Mouse (Mus musculus) layer of hippocampus, adult 9-10 months (tissue): Measurements from ENCODE around the gene Duoxa1.
"Not testable (repeated sequence)": the region's sequence is repeated elsewhere in the genome, so short reads cannot be mapped to it uniquely, and the experiment has no call there.

Experiments used
- DNase-seq: peaks from one replicate; pipeline ENCODE4 v3.0.0; 2022; ENCODE audit warnings: low spot score

Duoxa1 gene

GRCm38 (mm10) chr2:122330317-122330716, 16.8 kb upstream of the Duoxa1 start:
- DNase-seq: not testable (repeated sequence)

- no peak for DNase-seq
Observed at GRCm38 (mm10) chr2:122327986-122328385, 14.5 kb upstream of the Duoxa1 start.

DNA sequence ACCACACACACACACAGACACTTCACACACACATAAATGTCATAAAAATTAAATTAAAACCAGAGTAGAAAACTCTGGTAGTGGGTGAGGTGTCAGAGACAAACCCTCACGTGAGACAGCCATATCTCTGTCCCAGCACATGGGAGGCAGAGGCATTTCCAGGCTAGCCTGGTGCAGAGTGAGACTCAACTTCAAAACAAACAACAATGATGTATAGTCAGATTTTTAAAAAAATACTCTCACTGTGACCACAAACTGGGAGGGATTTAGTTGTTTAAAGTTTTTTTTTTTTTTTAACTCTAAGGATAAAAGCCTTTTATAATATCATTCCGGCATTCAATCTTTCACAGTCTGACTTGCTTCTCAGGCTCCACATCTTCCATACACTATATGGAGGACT, 11.8 kb upstream of the Duoxa1 start:
- no peak for DNase-seq

DNA sequence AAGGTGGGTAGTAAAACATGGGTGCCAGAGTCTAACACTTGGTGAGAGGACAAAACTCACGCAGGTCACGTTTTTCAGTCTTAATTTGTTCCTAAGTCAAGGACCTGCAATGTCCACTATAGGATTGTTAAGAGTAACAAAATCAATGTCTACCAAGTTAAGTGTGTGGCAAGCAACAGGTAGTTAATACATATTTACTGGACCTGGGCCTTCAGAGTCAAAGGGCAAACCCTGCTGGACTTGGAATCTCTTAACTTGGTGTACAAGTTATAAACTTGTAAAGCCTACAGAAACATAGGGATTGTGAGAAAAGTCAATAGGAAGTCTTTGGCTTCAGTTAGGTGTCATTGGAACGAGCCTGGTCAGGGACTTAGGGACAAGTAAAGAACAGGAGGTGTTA, 11.1 kb upstream of the Duoxa1 start:
- no peak for DNase-seq

DNA sequence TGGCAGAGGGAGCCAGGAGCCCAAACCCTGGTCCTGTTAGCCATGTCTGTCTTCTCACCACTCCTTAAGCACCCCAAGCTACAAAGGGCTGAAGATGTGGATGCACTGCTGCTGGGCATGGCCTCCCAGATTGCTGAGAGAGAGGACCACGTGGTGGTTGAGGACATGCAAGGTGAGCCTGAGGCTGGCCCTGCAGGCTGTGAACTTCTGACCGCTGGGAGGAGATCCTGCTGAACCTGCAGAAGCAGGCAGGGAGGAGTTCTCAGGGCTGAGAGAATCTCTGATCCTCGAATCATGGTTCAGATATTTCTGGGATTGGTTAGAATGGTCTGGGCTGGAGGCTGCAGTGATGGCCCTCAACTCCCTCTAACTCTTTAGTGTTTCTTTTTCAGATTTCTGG, 10.4 kb upstream of the Duoxa1 start:
- DNase-seq: no peak

GRCm38 (mm10) chr2:122317384-122317783, 3.9 kb upstream of the Duoxa1 start:
- no peak for DNase-seq

DNA sequence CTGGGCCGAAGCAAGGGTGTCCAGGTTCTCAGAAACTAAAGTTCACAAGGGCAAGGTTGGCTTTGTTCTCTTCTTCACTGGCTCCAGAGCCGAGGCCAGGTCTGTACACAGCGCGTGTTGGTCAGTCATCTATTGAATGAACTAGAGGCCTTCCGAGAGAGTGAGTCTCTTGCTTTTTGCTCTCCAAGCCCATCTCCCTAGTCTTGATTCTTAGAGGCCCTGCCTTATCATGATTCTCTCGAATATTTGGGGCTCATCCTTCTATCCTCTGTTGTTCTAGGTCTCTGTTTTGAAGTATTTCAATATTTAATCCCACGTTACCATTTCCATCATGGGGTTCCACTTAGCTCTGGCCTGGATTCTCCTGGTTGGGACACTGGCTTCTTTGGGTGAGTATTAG, 1.8 kb upstream of the Duoxa1 start, which contains the start of gene Duox1:
Gene Duox1 (plus strand): TSS at position 301 of the 400 bp plus-strand sequence.
- no peak for DNase-seq

DNA sequence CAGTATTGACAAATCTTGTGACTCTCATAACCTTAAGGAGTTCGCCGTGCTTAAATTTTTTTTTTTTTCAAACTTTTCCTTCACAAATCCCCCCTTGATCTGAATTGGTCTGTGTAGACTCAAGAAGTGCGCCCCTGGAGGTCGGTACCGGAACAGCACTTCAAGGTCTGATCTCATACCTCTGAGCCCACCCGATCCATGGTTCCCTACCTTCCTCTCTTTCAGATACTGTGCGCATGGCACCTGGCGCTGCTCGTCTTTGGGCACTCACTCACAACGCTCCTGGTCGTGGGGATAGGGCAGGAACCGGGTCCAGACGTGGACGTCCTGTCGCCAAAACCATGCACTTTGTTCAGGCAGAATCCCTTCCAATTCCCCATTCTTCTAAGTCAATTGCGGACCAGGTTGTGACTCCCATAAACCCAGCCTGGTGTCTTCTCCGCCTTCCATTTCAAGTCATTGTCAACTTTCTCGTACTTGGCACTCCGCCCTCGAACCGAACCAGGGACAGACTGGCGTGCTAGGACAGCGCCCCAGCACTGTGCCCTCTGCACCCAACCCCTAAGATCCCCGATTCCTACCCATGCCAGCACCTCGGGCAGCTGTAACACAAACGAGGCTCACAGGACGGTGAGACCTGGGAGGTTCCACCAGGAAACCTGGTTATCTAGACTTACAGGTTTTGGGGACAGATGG, 660 bp downstream of the Duoxa1 start:
- no peak for DNase-seq

GRCm38 (mm10) chr2:122311561-122311960, 2.0 kb downstream of the Duoxa1 start:
- DNase-seq: no peak

GRCm38 (mm10) chr2:122309647-122310046, 3.9 kb downstream of the Duoxa1 start:
- no peak for DNase-seq

DNA sequence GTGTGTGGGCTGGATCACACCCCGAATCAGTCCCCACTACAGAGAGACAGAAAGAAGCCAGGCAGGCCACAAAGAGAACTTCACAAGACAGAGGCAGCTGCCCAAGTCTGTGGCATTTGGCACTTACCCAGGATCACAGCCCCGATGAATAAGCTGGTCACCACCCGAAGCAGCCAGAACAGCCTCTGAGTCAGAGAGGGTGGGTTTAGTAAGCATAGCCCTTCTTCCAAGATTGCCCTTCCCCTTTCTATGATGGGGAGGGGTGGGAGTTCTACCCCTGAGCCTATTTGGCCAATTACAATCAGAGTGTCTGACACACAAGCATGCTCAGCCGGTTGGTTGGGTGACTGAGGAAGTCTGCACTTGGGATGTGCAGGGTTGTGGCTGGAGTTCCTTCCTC, 7.3 kb downstream of the Duoxa1 start:
- no peak for DNase-seq

DNA sequence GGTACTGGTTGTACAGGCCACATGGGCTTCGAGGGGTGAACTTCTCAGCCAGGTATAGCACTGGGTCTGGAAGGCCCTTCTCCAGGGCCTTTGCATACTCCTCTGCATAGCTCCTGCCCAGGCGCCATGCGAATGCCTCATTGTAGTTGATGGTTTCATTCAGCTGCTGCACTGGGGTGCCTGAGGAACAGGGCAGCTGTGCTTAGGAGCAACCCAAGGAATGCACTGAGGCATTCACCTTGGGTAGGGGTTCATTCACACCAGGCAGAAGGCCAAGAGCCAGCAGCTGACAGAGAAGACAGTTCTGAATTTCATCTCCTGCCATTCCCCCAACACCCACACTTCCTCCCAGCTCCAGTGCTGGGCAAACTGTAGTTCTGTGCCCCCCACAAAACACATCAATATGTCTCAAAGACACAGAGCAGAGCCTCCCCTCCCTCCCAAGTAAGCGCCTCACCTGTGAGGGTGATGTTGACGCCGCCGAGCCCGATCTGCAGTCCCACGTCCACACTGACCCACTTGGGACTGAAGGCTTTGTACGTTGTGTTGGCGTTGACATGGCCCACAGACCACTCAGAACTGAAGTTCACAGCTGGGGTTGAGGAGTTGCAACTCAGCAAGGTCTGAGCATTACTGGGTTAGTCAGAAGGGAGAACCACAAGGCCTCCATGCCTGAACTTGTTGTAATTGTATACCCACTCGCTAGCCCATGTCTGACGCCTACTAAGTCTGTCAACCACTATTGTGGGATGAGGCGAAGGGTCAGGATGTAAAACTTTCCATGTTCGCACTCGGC, 8.2 kb downstream of the Duoxa1 start:
- DNase-seq: no peak

DNA sequence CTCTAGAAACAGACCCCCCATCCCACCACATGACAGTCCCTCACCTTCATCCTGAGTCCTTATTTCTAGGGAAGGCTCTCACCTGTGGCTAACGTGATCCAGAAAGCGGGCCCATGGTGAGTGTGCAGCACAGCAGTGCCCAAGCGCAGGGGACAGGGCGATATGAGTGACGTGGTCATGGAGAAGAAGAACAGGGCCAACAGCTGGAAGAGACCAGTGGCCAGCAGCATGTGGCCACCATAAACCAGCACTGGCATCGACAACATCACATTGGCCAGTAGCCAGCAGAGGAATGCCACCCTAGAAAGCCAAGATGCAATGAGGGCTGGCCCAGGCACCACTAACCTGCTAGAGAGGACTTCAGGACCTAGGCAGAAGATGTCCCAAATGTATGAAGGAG, 9.0 kb downstream of the Duoxa1 start:
- no peak for DNase-seq

GRCm38 (mm10) chr2:122302574-122303241, 10.8 kb downstream of the Duoxa1 start:
- DNase-seq: peak; percentile 43

GRCm38 (mm10) chr2:122301921-122302573, 11.5 kb downstream of the Duoxa1 start:
- no peak for DNase-seq

DNA sequence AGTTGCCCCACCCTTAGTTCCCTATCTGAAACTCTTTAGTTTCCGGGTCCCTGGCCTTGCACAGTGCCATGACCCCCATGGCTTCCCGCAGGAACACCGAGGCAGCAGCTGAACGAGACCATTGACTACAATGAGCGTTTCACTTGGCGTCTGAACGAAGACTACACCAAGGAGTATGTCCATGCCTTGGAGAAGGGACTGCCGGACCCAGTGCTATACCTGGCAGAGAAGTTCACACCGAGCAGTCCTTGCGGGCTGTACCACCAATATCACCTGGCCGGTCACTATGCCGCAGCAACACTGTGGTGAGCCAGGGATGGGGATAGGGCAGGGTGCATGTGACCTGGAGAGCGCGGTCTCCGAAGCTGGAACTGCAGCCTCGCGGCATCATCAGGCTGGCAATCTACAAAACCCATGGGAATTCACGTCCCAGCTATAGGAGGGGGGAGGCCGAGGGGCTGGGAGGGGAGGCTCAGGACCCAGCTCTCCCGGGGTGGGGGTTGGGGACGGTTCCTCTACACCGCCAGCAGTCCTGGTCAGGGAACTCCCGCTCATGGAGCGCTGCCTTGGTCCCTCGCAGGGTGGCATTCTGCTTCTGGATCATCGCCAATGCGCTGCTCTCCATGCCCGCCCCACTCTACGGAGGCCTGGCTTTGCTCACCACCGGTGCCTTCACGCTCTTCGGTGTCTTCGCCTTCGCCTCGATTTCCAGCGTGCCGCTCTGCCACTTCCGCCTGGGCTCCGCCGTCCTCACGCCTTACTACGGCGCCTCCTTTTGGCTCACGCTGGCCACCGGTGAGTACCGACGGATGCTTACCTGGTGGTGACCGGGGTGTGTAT, 12.2 kb downstream of the Duoxa1 start:
- DNase-seq: no peak

DNA sequence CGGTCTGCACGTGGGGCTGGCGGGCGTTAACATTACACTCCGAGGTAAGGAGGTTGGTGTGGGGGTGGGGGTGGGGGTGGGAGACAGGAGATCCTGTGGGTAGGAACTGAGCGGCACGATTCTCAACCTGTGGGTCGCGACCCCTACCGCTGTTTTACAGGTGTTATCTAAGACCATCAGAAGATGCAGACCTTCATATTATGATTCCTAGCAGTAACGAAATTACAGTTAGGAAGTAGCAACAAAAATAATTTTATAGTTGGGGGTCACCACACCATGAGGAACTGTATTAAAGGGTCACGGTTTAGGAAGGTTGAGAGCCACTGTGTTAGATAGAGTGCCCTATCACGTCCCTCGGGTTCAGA, 12.9 kb downstream of the Duoxa1 start:
- DNase-seq: no peak

GRCm38 (mm10) chr2:122299911-122300655, 13.4 kb downstream of the Duoxa1 start:
- no peak for DNase-seq

- DNase-seq: no peak
Observed at GRCm38 (mm10) chr2:122298596-122299490, 14.7 kb downstream of the Duoxa1 start, which contains the start of gene Duoxa2. Duoxa2 (plus strand) TSS chr2:122298900.

DNA sequence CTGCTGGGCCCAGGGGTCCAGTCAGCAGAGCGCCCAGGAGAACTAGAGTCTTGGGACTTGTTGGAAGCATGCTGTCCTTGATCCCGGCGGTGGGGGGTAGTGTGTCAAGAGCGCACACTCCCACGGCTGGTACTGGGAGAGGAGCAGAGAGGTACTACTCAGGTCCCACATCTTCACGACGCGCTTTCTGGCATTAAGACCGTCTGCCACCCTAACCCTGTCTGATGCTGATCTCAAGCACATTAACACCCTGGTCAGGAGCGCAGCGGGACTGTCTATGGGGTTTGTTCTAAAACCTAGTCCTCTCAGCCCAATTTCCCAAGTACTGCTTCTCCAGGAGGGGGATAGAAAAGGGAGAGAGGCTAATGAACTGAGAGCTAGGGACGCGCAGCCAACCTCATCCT, 15.4 kb downstream of the Duoxa1 start, which contains the start of gene Duox2:
Gene Duox2 (minus strand): TSS at position 354 of the 404 bp plus-strand sequence.
- DNase-seq: no peak
